Mouse (Mus musculus) granulocyte monocyte progenitor cell, adult 5-6 weeks (primary cell): ENCODE results near the gene Ppil3. TPM values are rescaled to one million over a fixed set of nuclear protein-coding genes. Genes with fewer than 3 reads are reported as not detected.

Experiments used
- ATAC-seq: replicated peaks from 2 replicates; pipeline ENCODE4 v1.8.0; 2016; ENCODE audit warnings: mild to moderate bottlenecking, moderate TSS enrichment, inconsistent platforms; ENCODE audit not compliant: poor library complexity, severe bottlenecking
- total RNA-seq, 2 experiments: library from RNA; stranded (forward) in 1 of 2; stranded (reverse) in 1 of 2; fragments of 200-712, 200-1000 nt in 1 of 2; fragments of >200 nt in 1 of 2; fragmentation: Nextera tagmentation in 1 of 2; gene quantifications; 2 replicates each; pipeline ENCODE4 v1.2.3; 2014 to 2017

The Ppil3 gene
- total RNA-seq, 2 experiments from 2014 or later = 53.0 to 87.0 TPM

DNA sequence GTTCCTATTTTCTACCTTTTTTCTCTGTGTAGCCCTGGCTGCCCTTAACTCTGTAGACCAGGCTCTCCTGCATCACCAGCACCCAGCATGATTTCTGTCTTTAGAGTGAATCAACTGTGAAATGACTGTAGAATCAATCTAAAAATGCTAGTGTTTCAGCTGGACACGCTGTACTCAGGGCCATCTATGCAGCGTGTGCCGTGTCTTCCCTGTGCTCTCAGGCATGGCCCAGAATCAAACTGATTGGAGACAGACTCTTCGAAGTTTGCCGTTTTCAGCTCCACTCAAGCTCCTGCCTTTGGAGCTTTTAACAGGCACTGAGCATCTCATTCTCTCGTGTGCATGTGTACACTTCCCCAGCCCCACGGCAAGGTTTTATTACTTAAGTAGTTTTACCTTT, 34.5 kb downstream of the Ppil3 start:
- ATAC-seq = no peak

DNA sequence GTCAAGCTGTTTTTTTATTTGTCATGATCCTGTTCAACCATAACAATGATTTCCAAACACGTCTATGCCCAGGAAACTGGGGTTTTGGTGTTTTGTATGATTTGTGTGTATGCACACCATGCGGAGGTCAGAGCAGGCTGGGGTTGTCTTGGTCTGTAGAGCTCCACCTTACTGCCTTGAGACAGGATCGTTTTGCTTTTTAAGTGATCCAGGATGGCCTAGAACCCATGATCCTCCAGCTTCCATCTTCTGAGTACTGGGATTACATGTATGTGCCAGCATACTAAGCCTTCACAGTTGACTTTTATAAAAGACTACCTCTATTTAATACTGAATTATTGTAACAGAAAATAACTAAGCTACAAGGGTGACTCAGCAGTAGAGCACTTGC, 35.1 kb downstream of the Ppil3 start:
- 0 out of 2 replicates have a peak, but pooled peaks have one; percentile 4 for ATAC-seq

DNA sequence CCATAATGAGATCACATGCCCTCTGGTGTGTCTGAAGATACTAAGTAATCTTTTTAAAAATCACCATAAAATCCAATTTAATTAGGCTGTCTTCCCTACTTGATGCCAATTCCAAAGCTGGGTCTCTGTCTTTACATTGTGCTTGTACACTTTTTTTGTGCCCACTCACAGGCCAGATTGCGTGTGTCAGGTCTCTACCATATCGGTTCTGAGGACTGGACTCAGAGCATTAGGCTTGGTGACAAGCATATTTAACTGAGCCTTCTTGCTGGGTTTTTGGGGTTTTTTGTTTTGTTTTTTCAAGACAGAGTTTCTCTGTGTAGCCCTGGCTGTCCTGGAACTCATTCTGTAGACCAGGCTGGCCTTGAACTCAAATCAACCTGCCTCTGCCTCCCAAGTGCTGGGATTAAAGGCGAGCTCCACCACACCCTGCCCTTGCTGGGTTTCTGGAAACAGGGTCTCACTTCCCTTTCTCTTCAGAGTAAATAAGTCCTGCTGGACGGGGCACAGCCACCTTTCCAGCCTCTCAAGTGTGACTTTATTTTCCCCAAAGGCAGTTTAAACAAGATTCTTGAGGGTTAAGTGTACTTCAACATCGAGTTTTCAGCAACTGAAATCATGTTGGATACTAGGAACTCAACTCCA, 35.6 kb downstream of the Ppil3 start:
- no peak for ATAC-seq

DNA sequence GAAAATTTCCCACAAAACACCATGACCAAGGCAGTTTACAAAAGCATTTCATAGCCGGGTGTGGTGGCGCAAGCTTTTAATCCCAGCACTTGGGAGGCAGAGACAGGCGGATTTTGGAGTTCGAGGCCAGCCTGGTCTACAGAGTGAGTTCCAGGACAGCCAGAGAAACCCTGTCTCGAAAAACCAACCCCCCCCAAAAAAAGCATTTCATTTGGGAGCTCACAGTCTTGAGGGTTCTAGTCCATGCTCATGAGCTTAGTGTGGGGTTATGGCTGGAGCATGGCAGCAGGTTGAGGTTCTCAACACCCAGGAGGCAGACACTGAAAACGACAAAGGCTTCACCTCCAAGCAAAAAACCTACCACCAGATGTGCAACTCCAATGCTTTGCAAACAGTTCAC, 37.1 kb downstream of the Ppil3 start:
- ATAC-seq = no peak

DNA sequence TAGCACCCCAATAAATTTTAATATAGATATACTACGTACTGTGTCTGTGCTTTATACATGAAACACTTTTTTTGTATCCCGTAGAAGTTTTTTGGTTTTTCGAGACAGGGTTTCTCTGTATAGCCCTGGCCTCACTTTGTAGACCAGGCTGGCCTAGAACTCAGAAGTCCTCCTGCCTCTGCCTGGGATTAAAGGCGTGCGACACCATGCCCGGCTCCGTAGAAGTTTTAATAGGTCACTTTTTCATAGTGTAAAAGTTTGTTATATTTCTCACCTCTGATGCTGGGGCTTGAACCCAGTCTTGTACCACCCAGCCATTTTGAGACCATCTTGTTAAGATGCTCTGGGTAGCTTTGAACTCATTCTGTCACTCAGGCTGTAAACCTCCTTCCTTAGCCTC, 38.0 kb downstream of the Ppil3 start:
- no peak for ATAC-seq

DNA sequence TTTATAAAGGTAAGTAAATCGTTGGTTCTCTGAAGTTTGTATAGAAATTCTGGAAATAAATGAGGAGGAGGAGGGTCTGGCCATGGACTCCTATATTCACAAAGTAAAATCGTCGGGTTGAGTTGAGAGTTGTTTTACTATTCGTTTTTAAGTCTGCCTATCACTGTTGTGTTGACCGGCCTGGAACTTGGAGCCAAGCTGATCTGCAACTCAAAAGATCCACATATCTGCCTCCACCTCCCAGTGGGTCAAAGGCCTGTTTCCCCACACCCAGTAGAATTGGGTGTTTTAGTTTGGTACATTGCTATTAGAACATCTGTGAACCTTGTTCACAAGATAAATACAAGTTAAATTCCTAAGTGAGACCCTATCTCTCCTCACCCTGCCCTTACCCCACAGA, 41.5 kb downstream of the Ppil3 start:
- no peak for ATAC-seq

DNA sequence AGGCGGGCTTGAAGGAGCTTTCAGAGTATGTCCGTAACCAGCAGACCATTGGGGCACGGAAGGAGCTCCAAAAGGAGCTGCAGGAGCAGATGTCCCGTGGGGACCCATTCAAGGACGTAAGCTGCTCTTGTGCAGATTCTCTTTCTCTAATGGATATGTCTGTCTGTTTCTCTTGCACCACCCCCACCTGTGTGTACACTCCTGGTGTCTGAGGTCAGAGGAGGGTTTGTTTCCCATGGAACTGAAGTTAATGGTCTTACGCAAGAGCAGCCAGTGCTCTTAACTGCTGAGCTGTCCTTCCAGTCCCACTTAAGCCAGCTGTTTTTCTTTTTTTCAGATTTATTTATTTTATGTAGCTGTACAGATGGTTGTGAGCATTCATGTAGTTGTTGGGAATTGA, 43.9 kb downstream of the Ppil3 start:
- ATAC-seq = peak; percentile 71

DNA sequence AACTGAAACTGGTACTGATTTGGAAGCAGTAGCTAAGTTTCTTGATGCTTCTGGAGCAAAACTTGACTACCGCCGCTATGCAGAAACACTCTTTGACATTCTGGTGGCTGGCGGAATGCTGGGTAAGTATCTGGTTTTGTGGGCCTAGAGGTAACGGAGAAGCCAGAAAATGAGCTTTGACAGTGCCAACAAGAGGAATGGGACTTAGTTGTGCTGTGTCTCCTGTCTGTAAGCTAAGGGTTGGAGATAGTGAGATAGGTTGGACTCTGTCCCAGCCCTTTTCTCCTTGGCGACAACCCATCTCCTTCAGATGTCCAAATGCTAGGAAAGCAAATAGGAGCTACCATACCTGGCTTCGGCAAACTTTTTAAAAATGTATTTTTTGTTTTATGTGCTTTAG, 47.6 kb downstream of the Ppil3 start:
- ATAC-seq = no peak

DNA sequence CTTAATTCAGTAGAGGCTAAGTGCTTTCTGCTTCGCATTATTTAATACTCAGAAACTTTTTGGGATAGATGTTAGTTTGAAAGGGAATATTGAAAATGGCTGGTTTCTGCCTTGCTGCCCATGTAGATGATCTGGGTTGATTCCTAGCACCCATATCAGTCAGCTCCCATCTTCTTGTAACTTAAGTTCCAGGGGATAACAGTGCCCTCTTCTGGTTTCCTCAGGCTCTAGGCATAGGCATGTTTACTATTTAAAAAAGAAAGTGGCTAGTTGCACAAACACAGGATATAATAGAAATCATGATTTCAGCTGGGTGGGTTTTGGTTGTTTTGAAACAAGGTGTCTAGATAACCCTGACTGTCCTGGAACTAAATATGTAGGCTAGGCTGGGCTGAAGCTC, 49.1 kb downstream of the Ppil3 start:
- ATAC-seq = no peak

DNA sequence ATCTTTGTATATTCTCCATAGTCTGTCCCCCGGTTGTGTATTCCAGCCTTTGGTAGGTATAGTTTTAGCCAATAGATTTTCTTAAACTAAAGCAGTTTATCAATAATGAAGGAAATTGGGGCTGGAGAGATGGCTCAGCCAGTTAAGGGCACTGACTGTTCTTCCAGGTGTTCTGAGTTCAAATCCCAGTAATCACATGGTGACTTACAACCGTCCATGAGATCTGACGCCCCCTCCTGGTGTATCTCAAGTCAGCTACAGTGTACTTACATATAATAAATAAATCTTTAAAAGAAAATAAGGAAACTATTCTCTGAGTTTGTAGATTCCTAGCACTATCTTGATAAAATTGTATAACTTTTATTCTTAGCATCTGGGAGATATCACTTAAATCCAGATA, 49.9 kb downstream of the Ppil3 start:
- no peak for ATAC-seq

DNA sequence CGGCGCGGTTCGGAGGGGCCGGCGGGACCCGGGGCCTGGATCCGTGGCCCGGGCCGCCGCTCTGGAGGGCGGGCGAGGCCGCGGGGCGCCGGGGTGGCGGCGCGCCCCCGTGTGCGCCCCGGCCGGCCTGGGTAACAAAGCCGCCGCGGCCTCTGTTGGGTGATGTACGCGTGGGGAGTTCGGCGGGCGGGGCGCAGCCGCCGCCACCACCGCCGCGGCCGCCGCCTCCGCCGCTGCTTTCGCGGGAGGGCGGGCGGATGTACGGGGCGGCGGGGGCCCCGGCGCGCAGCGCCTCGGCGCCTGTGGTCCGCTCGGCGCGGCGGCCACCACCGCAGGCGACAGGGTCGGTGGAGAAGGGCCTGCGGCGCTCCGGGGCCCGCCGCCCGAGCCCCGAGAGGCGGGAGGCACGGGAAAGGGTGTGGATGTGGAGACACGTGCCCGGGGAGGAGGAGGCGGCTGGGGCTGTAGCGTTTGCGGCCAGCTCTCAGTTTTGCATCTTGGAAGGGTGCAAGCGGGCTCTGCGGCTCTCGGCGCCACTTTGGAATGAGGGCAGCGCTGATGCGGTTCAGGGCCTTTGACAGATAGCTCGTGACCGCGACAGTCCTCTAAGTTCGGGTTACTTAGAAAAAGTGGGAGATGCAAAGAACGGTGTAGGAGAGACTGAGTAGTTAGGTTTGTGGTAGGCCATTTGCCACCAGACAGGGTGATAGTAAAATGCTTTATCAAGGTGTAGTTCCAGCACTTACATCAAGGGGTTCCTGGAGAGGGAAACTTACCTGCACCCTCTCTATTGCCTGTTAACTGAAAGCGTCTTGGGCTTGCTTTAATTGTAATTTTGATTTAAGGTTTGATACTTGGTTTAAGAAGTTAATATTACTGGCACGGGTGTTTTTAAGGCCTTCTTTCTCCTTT, 51.7 kb downstream of the Ppil3 start:
- peak; percentile 26 for ATAC-seq

DNA sequence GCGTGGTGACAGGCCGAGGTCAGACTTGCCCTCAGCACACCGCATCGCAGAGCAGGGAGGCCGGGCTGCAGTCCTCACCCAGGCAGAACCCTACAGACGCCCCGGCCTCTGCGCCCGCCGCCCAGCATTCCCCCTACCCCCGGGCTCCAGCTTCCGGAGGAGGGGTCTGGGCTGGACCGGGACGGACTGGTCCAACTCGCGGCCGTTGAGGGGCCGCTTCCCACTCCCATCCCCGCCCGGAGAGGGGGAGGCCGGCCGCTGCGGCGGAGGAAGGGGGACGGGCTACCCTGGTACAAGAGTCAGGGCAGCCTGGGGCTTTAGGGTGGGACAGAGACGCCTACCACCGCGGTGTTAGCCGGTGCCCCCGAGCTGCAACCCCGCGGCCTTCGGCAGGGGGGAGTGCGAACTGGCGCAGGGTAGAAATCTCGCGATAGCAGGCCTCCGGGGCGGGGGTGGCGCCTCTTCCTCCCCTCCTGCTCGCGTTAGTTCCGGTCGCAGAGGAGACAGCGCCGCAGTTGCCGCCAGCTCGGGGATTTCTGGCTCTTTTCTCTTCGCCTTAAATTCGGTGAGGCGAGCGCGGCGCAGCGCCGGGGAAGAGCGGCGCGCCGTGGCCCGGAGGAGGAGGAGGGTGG, 52.5 kb downstream of the Ppil3 start, which contains the start of gene Bzw1:
Gene Bzw1, plus strand, starts transcription at position 247 of the 632 bp plus-strand sequence.
- ATAC-seq = peak; percentile 83

DNA sequence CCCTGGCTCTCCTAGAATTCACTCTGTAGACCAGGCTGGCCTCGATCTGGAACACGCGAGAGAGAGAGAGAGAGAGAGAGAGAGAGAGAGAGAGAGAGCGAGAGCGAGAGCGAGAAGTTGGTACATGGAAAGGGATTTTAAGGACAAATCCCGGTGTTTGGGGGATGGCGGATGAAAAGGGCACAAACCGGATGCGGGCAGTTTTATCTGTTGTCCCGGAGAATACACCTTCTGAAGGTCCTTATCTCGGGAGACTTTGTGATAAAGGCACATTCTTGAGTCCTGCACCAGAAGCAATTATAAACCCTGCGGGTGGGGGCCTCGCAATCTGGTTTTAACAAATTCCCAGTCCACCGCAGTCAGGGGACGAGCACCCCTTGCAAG, 53.0 kb downstream of the Ppil3 start:
- 0 out of 2 replicates have a peak, but pooled peaks have one; percentile 0 for ATAC-seq

DNA sequence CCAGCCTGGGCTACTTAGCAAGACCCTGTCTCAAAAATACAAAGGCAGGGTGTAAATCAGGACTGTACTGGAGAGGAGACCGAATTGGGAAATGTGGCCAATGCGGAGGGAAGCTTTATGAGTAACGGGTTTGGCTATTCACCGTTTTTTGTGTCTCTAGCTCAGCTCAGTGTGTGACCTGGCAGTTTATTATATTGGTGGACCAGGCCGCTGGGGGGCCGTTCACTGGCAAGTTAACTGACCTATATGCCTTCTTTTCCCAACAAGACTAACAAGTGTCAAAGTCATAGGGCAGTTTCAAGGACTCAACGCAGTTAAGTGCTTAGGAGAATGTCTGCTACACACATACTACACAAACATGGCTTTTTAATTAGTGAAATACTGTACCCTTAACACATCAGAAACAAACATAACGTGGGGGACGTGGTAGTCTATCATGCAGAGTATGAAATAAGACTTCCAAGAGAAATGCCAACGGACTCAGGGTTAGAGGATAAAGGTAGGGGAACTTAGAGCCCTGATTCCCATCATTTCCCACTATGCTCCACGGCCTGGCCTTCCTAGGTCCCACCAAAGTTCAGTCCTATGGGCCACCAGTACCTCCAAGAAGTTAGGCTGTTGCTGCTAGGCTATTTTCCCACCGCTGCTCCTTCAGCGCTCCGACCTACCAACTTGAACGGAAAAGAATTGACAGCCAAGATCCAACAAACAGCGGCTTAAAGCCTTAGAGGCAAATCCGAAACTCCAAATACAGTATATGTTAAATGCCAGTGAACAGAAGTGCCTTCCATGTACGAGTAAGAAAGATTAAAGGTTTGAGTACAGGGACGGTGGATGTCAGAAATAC, 53.6 kb downstream of the Ppil3 start:
- no peak for ATAC-seq

DNA sequence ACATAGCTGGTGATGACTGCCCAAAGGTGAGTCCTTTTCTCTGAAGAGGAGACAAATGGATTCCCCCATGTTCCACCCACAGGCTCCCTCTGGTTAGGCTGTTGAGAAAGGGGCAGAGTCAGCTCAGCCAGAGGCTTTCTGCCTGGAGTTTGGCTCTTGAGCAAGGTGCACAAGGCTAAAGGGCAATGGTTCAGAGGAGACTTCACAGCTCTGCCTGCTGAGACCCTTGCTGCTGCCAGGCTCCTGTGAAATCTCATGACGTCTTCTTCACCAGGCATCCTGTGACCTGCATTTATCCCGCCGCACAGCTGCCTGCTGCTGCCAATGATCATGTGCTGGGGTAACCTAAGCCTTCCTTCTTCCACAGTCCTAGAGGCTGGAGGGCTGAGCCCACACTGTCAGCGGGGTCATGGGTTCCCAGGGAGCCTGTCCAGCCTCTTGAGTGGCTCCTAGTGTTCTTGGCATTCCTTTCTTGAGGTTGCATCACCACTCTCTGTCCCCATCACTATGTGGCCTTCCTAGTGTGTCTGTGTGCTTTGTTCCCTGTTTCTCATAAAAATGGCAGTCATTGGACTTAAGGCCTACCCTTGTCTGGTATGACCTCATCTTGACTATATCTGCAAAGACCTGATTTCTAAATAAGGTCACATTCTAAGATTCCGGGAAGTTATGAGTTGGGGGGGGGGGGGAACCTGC, 62.6 kb downstream of the Ppil3 start:
- ATAC-seq = no peak

Other genes with a start within 250 kb of the Ppil3 start
- gene Aox4, start 235.1 kb downstream of the Ppil3 start, total RNA-seq (2014; fragmentation: Nextera tagmentation) = not detected in 2 replicates
- not detected in 2 replicates for gene Aox4, start 235.1 kb downstream of the Ppil3 start, total RNA-seq (2017)
- gene Aox2, start 167.2 kb downstream of the Ppil3 start, total RNA-seq (2014; fragmentation: Nextera tagmentation) = 0.28 TPM in 1 of 2 replicates, not detected in the other
- 0.30 TPM in 1 of 2 replicates, not detected in the other for gene Aox2, start 167.2 kb downstream of the Ppil3 start, total RNA-seq (2017)
- gene Bzw1, start 52.6 kb downstream of the Ppil3 start, total RNA-seq (2014; fragmentation: Nextera tagmentation) = 149 and 150 TPM in 2 replicates
- 190 and 212 TPM in 2 replicates for gene Bzw1, start 52.6 kb downstream of the Ppil3 start, total RNA-seq (2017)
- gene Clk1, start 21.4 kb downstream of the Ppil3 start, total RNA-seq (2014; fragmentation: Nextera tagmentation) = 227 and 268 TPM in 2 replicates
- 362 and 373 TPM in 2 replicates for gene Clk1, start 21.4 kb downstream of the Ppil3 start, total RNA-seq (2017)
- gene Nif3l1, start 335 bp downstream of the Ppil3 start, total RNA-seq (2014; fragmentation: Nextera tagmentation) = 17.0 and 28.4 TPM in 2 replicates
- 36.9 and 48.7 TPM in 2 replicates for gene Nif3l1, start 335 bp downstream of the Ppil3 start, total RNA-seq (2017)
- 30.3 and 35.4 TPM in 2 replicates for gene Orc2, start 59.6 kb upstream of the Ppil3 start, total RNA-seq (2014; fragmentation: Nextera tagmentation)
- gene Orc2, start 59.6 kb upstream of the Ppil3 start, total RNA-seq (2017) = 71.1 and 79.5 TPM in 2 replicates
- 14.9 and 25.2 TPM in 2 replicates for gene Fam126b, start 140.8 kb upstream of the Ppil3 start, total RNA-seq (2014; fragmentation: Nextera tagmentation)
- gene Fam126b, start 140.8 kb upstream of the Ppil3 start, total RNA-seq (2017) = 14.6 and 20.2 TPM in 2 replicates
- 120 and 177 TPM in 2 replicates for gene Ndufb3, start 140.9 kb upstream of the Ppil3 start, total RNA-seq (2014; fragmentation: Nextera tagmentation)
- gene Ndufb3, start 140.9 kb upstream of the Ppil3 start, total RNA-seq (2017) = 62.3 and 124 TPM in 2 replicates